Mouse (Mus musculus) hindbrain, postnatal 0 days (tissue): ENCODE measurements around the gene Zc3h10. TPM values are rescaled to one million over a fixed set of nuclear protein-coding genes. Genes with fewer than 3 reads are reported as not detected.

Experiments used
- ATAC-seq: fragments of 200-750 bp; cut with Nextera tagmentation; 2 replicates; pipeline ENCODE4 v1.8.0; 2017; ENCODE audit warnings: mild to moderate bottlenecking, moderate TSS enrichment, moderate library complexity
- DNase-seq: peaks from one replicate; pipeline ENCODE4 v3.0.0-alpha.2; 2015; ENCODE audit warnings: low spot score
- H3K27ac ChIP-seq: fragments of 300-500 bp; sonication (generic); 2 replicates; pipeline ENCODE4 v1.5.1; 2014; ENCODE audit warnings: mild to moderate bottlenecking
- H3K27me3 ChIP-seq: fragments of 300-500 bp; sonication (generic); 2 replicates; pipeline ENCODE4 v1.6.1; 2014; ENCODE audit warnings: low read length, mixed read lengths; ENCODE audit not compliant: insufficient read depth
- H3K36me3 ChIP-seq: fragments of 300-500 bp; sonication (generic); 2 replicates; pipeline ENCODE4 v1.6.1; 2014; ENCODE audit warnings: low read length, mixed read lengths; ENCODE audit not compliant: insufficient read depth
- H3K4me1 ChIP-seq: fragments of 300-500 bp; sonication (generic); 2 replicates; pipeline ENCODE4 v1.6.1; 2014; ENCODE audit warnings: antibody characterized with exemption, low read length, mixed read lengths; ENCODE audit not compliant: insufficient read depth
- H3K4me2 ChIP-seq: fragments of 300-500 bp; sonication (generic); 2 replicates; pipeline ENCODE4 v1.6.1; 2014; ENCODE audit warnings: low read depth, mild to moderate bottlenecking, low read length, moderate library complexity, mixed read lengths
- H3K4me3 ChIP-seq: fragments of 300-500 bp; sonication (generic); 2 replicates; pipeline ENCODE4 v1.5.1; 2014; ENCODE audit warnings: low read length
- H3K9ac ChIP-seq: fragments of 300-500 bp; sonication (generic); replicated peaks from 2 replicates; pipeline ENCODE4 v1.6.1; 2014; ENCODE audit warnings: mild to moderate bottlenecking, low read length, moderate library complexity, mixed read lengths
- H3K9me3 ChIP-seq: fragments of 300-500 bp; sonication (generic); 2 replicates; pipeline ENCODE4 v1.6.1; 2016; ENCODE audit warnings: low read length, mixed read lengths
- CTCF ChIP-seq: IDR thresholded peaks from 2 replicates; pipeline ENCODE4 v1.5.1; 2016; ENCODE audit warnings: antibody characterized with exemption, control low read depth, low read depth
- WGBS: fragments of 180-500 bp; shearing (Covaris S2); extraction: QIAGEN DNeasy Blood & Tissue Kit; methylation state at CpG from one replicate; pipeline ENCODE4 v1.1.7; 2014; 5-methylcytosine and 5-hydroxymethylcytosine counted together
- polyA plus RNA-seq: library from polyadenylated mRNA; unstranded; fragments of >200 nt; fragmentation: Nextera tagmentation; extraction: Ambion mirVana; gene quantifications from 2 replicates; pipeline ENCODE4 v1.2.1, GENCODE M21; 2015
- total RNA-seq: library from RNA; depleted of rRNA; stranded (reverse); fragments of >200 nt; gene quantifications from 2 replicates; pipeline ENCODE4 v1.2.3, GENCODE M21; 2014

Zc3h10 gene
- total and polyA plus RNA-seq, 2 experiments from 2014 or later, result 12.5 to 19.4 TPM

DNA sequence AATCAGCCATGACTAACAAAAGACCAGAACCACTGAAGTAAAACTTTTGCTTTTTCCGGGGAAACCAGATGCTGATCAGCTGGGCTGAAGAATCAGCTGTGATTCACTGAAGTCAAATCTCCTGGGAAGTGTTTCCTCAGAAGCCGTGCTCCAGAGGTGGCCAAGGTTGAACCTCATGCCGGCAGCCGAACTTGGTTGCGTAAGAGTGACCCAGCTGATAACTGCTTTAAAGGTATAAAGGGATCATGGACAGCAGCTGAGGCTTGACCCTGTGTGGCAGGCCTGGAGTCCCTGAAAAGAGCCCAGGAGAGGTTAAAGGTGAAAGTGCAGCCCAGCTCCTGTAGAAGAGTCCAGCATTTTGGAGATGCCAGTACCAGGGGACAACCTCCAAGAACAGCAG, 45.2 kb downstream of the Zc3h10 start:
- no peak overlapping the region for H3K27ac ChIP-seq
- TF ChIP-seq CTCF, result no peak
- H3K27me3 ChIP-seq, result no peaks in the 10 kb centered on the region
- H3K36me3 ChIP-seq, result no peaks in the 10 kb centered on the region
- H3K9ac ChIP-seq, result no peak overlapping the region
- no peak overlapping the region for H3K4me3 ChIP-seq
- peaks cover 6% of the 10 kb centered on the region for H3K4me1 ChIP-seq
- DNase-seq, result no peak
- H3K4me2 ChIP-seq, result no peak overlapping the region
- no peak for ATAC-seq
- no peaks in the 10 kb centered on the region for H3K9me3 ChIP-seq
- WGBS, result 88% methylated on average over 5 of the region's 5 CpGs

- H3K36me3 ChIP-seq, result no peaks in the 10 kb centered on the region
- ATAC-seq (peak; percentile 31), DNase-seq (peak; percentile 61)
- peak overlapping the region; percentile 81 for H3K4me2 ChIP-seq
- 2% methylated on average over 21 of the region's 21 CpGs for WGBS
- peaks cover 12% of the 10 kb centered on the region for H3K4me1 ChIP-seq
- no peaks in the 10 kb centered on the region for H3K9me3 ChIP-seq
- peak overlapping the region; percentile 85 for H3K27ac ChIP-seq
- no peaks in the 10 kb centered on the region for H3K27me3 ChIP-seq
- H3K9ac ChIP-seq, result peak overlapping the region; percentile 54
- TF ChIP-seq CTCF, result peak; percentile 17; the same call in 1 of the 2 replicates
- H3K4me3 ChIP-seq, result peak overlapping the region; percentile 61
Observed at GRCm38 (mm10) chr10:128499116-128499671, 48.4 kb downstream of the Zc3h10 start.

GRCm38 (mm10) chr10:128498590-128498989, 49.0 kb downstream of the Zc3h10 start, which contains the start of gene Myl6b:
Gene Myl6b, minus strand, starts transcription at chr10:128498685.
- H3K27me3 ChIP-seq, result no peaks in the 10 kb centered on the region

GRCm38 (mm10) chr10:128497134-128497737, 50.3 kb downstream of the Zc3h10 start:
- no peak for ATAC-seq
- Histone ChIP-seq H3K27me3 (no peaks in the 10 kb centered on the region), H3K4me2 (no peak overlapping the region), H3K27ac (no peak overlapping the region), H3K4me1 (peaks cover 12% of the 10 kb centered on the region), H3K4me3 (no peak overlapping the region), H3K9ac (no peak overlapping the region), H3K36me3 (no peaks in the 10 kb centered on the region), H3K9me3 (no peaks in the 10 kb centered on the region)
- 40% methylated on average over 6 of the region's 6 CpGs for WGBS
- TF ChIP-seq CTCF, result no peak
- DNase-seq, result no peak

More at GRCm38 (mm10) chr10:128498590-128498989, 49.0 kb downstream of the Zc3h10 start, which contains the start of gene Myl6b:
- DNase-seq (peak; percentile 97), ATAC-seq (peak; percentile 87)
- TF ChIP-seq CTCF, result no peak
- H3K4me1 ChIP-seq, result peaks cover 12% of the 10 kb centered on the region
- peak within 1 kb of the TSS; percentile 81 for H3K4me2 ChIP-seq
- peak within 1 kb of the TSS; percentile 85 for H3K27ac ChIP-seq
- H3K9me3 ChIP-seq, result no peaks in the 10 kb centered on the region
- WGBS, result 0% methylated on average over 27 of the region's 27 CpGs
- no peaks in the 10 kb centered on the region for H3K36me3 ChIP-seq
- H3K9ac ChIP-seq, result peak within 1 kb of the TSS; percentile 54
- H3K4me3 ChIP-seq, result peak within 1 kb of the TSS; percentile 61

- Histone ChIP-seq H3K36me3 (no peaks in the 10 kb centered on the region), H3K4me3 (no peak overlapping the region), H3K9ac (no peak overlapping the region), H3K27me3 (no peaks in the 10 kb centered on the region), H3K4me1 (peaks cover 13% of the 10 kb centered on the region), H3K9me3 (no peaks in the 10 kb centered on the region), H3K27ac (no peak overlapping the region), H3K4me2 (no peak overlapping the region)
- no peak for TF ChIP-seq CTCF
- no peak for ATAC-seq
- no peak for DNase-seq
- WGBS, result 44% methylated on average over 6 of the region's 6 CpGs
Observed at GRCm38 (mm10) chr10:128496509-128497077, 51.0 kb downstream of the Zc3h10 start.

- Histone ChIP-seq H3K36me3 (no peaks in the 10 kb centered on the region; the same call in 1 of the 2 replicates), H3K27me3 (no peaks in the 10 kb centered on the region), H3K4me3 (no peak overlapping the region), H3K27ac (no peak overlapping the region), H3K4me1 (peaks cover 20% of the 10 kb centered on the region), H3K9ac (no peak overlapping the region), H3K4me2 (no peak overlapping the region), H3K9me3 (no peaks in the 10 kb centered on the region)
- DNase-seq, result no peak
- no peak for ATAC-seq
- 73% methylated on average over 4 of the region's 4 CpGs for WGBS
- no peak for TF ChIP-seq CTCF
Observed at GRCm38 (mm10) chr10:128495903-128496302, 51.7 kb downstream of the Zc3h10 start.
